Mouse (Mus musculus): ENCODE measurements around the gene T2. TPM values are rescaled to one million over a fixed set of nuclear protein-coding genes. Genes with fewer than 3 reads are reported as not detected.

T2 gene
- polyA plus RNA-seq, 1 experiment from 2014 or later, result 0.58 TPM

DNA sequence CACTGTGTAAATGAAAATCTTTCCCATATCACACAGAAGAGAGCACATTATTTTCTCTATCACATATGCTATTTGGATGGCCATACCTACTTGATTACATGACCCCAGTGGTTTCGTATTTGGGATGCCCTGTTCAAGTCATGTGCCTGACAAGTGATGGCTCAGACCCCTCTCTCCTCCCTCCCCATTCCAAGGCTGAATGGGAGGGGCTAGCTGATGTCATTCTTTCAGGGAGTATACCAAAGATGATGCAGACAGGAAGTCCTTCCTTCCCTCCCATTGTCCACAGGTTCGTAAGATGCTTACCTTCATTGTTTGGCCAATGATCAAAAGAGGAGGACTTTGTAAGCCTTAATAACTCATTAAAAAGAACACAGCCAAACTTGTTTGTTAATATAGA, 13.4 kb downstream of the T2 start:
- Histone ChIP-seq H3K27ac (replicated peaks) (peak overlapping the region; percentile 99), H3K4me3 (no peak overlapping the region), H3K9ac (no peak overlapping the region), H3K27me3 (no peaks in the 10 kb centered on the region), H3K4me2 (peak overlapping the region; percentile 41; the same call in 1 of the 2 replicates), H3K4me1 (replicated peaks) (peaks cover 67% of the 10 kb centered on the region), H3K36me3 (no peaks in the 10 kb centered on the region), H3K9me3 (no peaks in the 10 kb centered on the region)
- ATAC-seq (ENCODE audit: low FRiP score, low read depth), result no peak
- 31% methylated on average over 2 of the region's 2 CpGs for WGBS

GRCm38 (mm10) chr17:8370634-8371229, 14.9 kb downstream of the T2 start:
- no peak overlapping the region; the same call in 1 of the 2 replicates for H3K9ac ChIP-seq
- WGBS, result 14% methylated on average over 13 of the region's 13 CpGs
- peaks cover 71% of the 10 kb centered on the region for H3K4me1 ChIP-seq (replicated peaks)
- H3K4me2 ChIP-seq, result no peak overlapping the region
- no peak for ATAC-seq (ENCODE audit: low FRiP score, low read depth)
- no peaks in the 10 kb centered on the region for H3K36me3 ChIP-seq
- no peaks in the 10 kb centered on the region for H3K27me3 ChIP-seq
- H3K4me3 ChIP-seq, result no peak overlapping the region
- no peaks in the 10 kb centered on the region for H3K9me3 ChIP-seq
- peak overlapping the region; percentile 91 for H3K27ac ChIP-seq (replicated peaks)

GRCm38 (mm10) chr17:8371834-8372233, 16.0 kb downstream of the T2 start:
- Histone ChIP-seq H3K27ac (replicated peaks) (peak overlapping the region; percentile 91), H3K4me1 (replicated peaks) (peaks cover 63% of the 10 kb centered on the region), H3K9ac (peak overlapping the region; percentile 54), H3K9me3 (no peaks in the 10 kb centered on the region), H3K4me2 (peak overlapping the region; percentile 59), H3K36me3 (no peaks in the 10 kb centered on the region), H3K27me3 (no peaks in the 10 kb centered on the region), H3K4me3 (peak overlapping the region; percentile 37)
- 0% methylated on average over 7 of the region's 7 CpGs for WGBS
- ATAC-seq (ENCODE audit: low FRiP score, low read depth), result peak; percentile 83

DNA sequence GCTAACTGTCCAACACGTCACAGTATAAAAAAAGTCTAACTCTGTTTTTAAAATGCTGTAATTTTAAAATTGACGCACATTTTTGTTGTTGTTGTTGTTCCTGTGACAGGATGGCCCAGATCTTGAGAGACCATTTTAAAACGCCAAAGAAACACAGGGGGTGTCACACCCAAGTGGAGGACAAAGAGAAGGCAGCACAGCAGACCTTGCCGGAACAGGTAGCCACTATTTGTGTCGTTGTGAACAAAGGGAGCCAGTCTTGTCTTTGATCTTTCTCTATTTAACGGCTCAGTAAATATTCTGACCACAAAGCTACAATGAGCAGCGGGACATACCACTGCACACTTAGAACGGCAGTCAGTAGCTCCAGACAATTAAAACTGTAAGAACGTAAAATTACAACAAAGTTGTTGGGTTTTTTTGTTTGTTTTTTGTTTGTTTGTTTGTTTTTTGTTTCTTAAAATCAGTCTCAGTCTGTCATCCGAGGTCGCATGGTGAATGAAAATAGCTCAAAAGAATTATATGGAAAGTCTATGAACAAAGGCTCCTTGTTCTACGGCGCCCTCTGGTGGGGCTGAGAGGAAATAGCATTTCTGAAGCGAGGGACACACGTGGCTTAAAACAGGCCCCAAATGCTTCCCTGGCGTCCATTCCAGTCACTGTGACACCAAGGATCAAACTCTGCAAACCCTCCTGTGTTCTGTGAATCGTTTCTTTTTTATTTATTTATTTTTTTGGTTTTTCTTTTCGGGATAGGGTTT, 16.7 kb downstream of the T2 start:
- Histone ChIP-seq H3K4me3 (peak overlapping the region; percentile 37), H3K4me2 (peak overlapping the region; percentile 59), H3K36me3 (no peaks in the 10 kb centered on the region), H3K4me1 (replicated peaks) (peaks cover 57% of the 10 kb centered on the region), H3K9me3 (no peaks in the 10 kb centered on the region), H3K27me3 (no peaks in the 10 kb centered on the region), H3K27ac (replicated peaks) (peak overlapping the region; percentile 91), H3K9ac (peak overlapping the region; percentile 54)
- no peak; the same call in 1 of the 2 replicates for ATAC-seq (ENCODE audit: low FRiP score, low read depth)
- under 1% methylated on average over 18 of the region's 18 CpGs for WGBS

- 58% methylated on average over 5 of the region's 5 CpGs for WGBS
- Histone ChIP-seq H3K4me3 (no peak overlapping the region), H3K4me1 (replicated peaks) (peaks cover 13% of the 10 kb centered on the region), H3K9me3 (no peaks in the 10 kb centered on the region), H3K36me3 (no peaks in the 10 kb centered on the region), H3K27me3 (no peaks in the 10 kb centered on the region), H3K4me2 (no peak overlapping the region), H3K27ac (replicated peaks) (no peak overlapping the region), H3K9ac (no peak overlapping the region)
- ATAC-seq (ENCODE audit: low FRiP score, low read depth), result no peak
Observed at GRCm38 (mm10) chr17:8377298-8377697, 21.5 kb downstream of the T2 start.

DNA sequence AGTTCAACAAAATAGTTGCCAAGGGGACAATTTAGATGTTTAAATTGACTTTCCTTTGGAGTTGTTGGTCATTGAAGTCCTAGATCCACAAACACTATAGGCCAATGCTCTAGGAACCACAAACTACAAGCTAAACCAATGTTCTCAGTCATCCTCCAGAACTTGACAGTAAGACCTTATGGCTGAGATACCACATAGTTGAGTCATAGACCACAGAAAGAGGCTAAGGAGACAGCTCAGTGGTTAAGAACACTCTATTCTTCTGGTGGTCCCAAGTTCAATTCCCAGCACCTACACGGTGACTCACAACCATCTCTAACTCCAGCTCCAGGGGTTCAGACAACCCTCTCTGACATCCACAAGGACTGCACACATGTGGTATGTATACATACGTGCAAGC, 29.6 kb downstream of the T2 start:
- WGBS, result 98% methylated on average over 2 of the region's 2 CpGs
- Histone ChIP-seq H3K4me3 (no peak overlapping the region), H3K27ac (replicated peaks) (no peak overlapping the region), H3K4me2 (no peak overlapping the region), H3K36me3 (no peaks in the 10 kb centered on the region), H3K4me1 (replicated peaks) (peaks cover 18% of the 10 kb centered on the region), H3K9ac (no peak overlapping the region), H3K27me3 (peaks cover 22% of the 10 kb centered on the region), H3K9me3 (no peaks in the 10 kb centered on the region)
- ATAC-seq (ENCODE audit: low FRiP score, low read depth), result no peak

DNA sequence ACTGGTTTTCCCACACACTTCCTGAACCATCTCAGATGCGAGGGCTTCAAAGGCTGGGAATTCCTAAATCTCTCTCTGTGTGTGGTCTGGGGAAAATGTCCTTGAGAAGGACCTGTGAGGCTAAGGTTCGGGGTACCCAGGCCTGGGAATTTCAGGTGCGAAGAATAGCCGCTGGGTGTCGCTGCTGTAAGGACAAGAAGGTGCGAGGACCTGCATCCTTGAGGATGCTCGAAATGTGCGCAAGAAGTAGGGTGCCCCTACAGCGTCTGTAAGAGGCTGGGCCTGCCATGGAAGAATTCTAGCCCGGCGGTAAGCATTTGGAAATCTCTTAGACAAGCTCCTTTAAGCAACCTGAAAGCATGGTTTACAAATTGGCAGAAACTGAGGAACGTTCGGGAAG, 32.7 kb downstream of the T2 start:
- peaks cover 18% of the 10 kb centered on the region for H3K4me1 ChIP-seq (replicated peaks)
- 0 out of 2 replicates have a peak, but pooled peaks have one; percentile 51 for ATAC-seq (ENCODE audit: low FRiP score, low read depth)
- H3K4me3 ChIP-seq, result peak overlapping the region; percentile 36
- H3K27me3 ChIP-seq, result peaks cover 30% of the 10 kb centered on the region
- WGBS, result 3% methylated on average over 13 of the region's 13 CpGs
- peak overlapping the region; percentile 14; the same call in 1 of the 2 replicates for H3K9ac ChIP-seq
- no peaks in the 10 kb centered on the region for H3K36me3 ChIP-seq
- H3K9me3 ChIP-seq, result no peaks in the 10 kb centered on the region
- H3K4me2 ChIP-seq, result peak overlapping the region; percentile 56
- H3K27ac ChIP-seq (replicated peaks), result 0 out of 2 replicates have a peak overlapping the region, but pooled peaks have one; percentile 64

DNA sequence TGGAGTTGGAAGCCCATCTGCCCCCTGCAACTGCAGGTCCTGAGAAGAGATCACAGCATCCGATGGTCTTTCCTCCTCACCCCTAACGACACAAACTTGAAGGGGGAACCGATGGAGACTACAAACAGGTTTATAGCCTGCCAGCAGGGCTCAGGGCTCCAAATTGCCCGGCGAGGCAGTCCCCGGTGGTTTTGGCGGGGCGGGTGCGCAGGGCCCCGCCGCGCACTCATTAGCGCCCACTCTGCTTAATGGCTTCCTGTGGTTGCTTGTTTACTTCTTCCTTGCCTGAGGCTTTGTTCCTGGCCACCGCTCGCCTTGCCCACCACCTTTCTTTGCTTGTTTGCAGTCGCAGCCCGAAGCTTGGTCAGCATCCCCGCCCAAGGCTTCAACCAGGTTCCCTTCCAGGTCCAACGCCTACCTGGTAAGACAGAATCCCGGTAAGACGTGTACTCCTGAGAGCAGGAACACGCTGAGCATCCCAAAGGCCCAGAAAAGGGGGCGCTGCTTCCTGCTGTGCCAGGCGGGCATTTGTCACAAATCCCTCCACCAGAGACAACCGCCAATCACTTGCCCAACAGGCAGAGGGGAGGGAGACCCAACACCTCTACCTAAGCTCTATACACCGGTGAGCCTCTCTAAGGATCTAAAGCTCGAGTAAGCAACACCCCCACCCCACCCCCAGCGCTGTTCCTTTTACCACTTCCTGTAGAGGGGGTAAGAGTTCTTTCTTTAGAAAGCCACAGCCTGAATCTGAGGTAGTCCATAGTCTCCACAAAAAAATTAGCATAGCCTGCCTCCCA, 33.4 kb downstream of the T2 start:
- H3K27ac ChIP-seq (replicated peaks), result peak overlapping the region; percentile 64
- peak overlapping the region; percentile 14 for H3K9ac ChIP-seq
- peak overlapping the region; percentile 36 for H3K4me3 ChIP-seq
- peak; percentile 46; the same call in 1 of the 2 replicates for ATAC-seq (ENCODE audit: low FRiP score, low read depth)
- no peaks in the 10 kb centered on the region for H3K36me3 ChIP-seq
- H3K4me2 ChIP-seq, result peak overlapping the region; percentile 56
- peaks cover 30% of the 10 kb centered on the region for H3K27me3 ChIP-seq
- 1% methylated on average over 28 of the region's 28 CpGs for WGBS
- no peaks in the 10 kb centered on the region for H3K9me3 ChIP-seq
- H3K4me1 ChIP-seq (replicated peaks), result peaks cover 18% of the 10 kb centered on the region

DNA sequence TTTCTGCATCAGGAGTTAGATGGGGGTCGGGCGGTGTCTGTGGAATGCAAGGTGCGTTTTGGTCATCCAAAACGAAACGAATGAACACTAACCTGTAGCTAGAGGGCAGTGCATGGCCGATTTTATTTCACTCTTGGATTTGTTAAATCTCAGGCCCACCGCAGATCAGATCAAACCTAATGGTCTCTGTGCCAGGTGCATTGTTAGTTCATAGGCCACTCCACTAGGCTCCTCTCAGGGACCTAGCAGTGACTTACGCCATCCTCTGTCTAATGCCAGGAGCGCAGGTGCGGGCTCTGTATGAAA, 34.0 kb downstream of the T2 start:
- 11% methylated on average over 10 of the region's 10 CpGs for WGBS
- Histone ChIP-seq H3K27ac (replicated peaks) (no peak overlapping the region), H3K36me3 (no peaks in the 10 kb centered on the region), H3K4me1 (replicated peaks) (peaks cover 18% of the 10 kb centered on the region), H3K9ac (no peak overlapping the region), H3K9me3 (no peaks in the 10 kb centered on the region), H3K27me3 (peaks cover 30% of the 10 kb centered on the region), H3K4me3 (peak overlapping the region; percentile 36), H3K4me2 (peak overlapping the region; percentile 56)
- ATAC-seq (ENCODE audit: low FRiP score, low read depth), result peak; percentile 42; the same call in 1 of the 2 replicates

- H3K4me3 ChIP-seq, result no peak overlapping the region
- peaks cover 18% of the 10 kb centered on the region for H3K4me1 ChIP-seq (replicated peaks)
- H3K9ac ChIP-seq, result no peak overlapping the region
- H3K4me2 ChIP-seq, result no peak overlapping the region
- no peak overlapping the region for H3K27ac ChIP-seq (replicated peaks)
- no peaks in the 10 kb centered on the region for H3K9me3 ChIP-seq
- 68% methylated on average over 4 of the region's 4 CpGs for WGBS
- H3K36me3 ChIP-seq, result no peaks in the 10 kb centered on the region
- H3K27me3 ChIP-seq, result peaks cover 30% of the 10 kb centered on the region
- ATAC-seq (ENCODE audit: low FRiP score, low read depth), result no peak
Observed at GRCm38 (mm10) chr17:8390487-8390886, 34.7 kb downstream of the T2 start.

DNA sequence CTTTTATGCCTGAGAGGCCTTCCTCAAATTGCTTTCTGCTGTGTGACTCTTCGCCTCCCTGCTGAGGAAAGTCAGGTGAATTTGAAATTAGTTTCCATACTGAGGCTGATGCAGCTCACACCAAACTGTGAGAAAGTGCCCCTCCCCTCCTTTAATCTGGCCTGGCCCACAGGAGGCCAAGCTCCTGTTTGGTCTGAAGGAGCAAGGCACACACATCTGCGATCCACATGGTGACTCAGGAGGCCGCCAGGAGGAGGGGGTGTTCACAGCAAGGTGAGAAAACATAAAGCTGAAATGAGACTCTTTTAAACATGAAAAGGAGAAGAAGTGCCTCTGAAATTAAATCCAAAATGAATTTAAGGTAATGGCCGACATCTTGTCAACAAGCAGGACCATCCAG, 40.6 kb downstream of the T2 start:
- no peak for ATAC-seq (ENCODE audit: low FRiP score, low read depth)
- no peaks in the 10 kb centered on the region for H3K4me1 ChIP-seq (replicated peaks)
- no peaks in the 10 kb centered on the region for H3K9me3 ChIP-seq
- H3K27ac ChIP-seq (replicated peaks), result no peak overlapping the region
- peaks cover 1% of the 10 kb centered on the region for H3K27me3 ChIP-seq
- no peak overlapping the region for H3K9ac ChIP-seq
- H3K4me2 ChIP-seq, result no peak overlapping the region
- H3K4me3 ChIP-seq, result no peak overlapping the region
- 64% methylated on average over 4 of the region's 4 CpGs for whole genome bisulfite sequencing
- H3K36me3 ChIP-seq, result no peaks in the 10 kb centered on the region

- Histone ChIP-seq H3K9ac (no peak overlapping the region), H3K27me3 (no peaks in the 10 kb centered on the region), H3K9me3 (no peaks in the 10 kb centered on the region), H3K36me3 (no peaks in the 10 kb centered on the region), H3K4me2 (no peak overlapping the region), H3K4me1 (replicated peaks) (no peaks in the 10 kb centered on the region), H3K4me3 (no peak overlapping the region), H3K27ac (replicated peaks) (no peak overlapping the region)
- no peak for ATAC-seq (ENCODE audit: low FRiP score, low read depth)
- WGBS, result 59% methylated on average over 2 of the region's 2 CpGs
Observed at GRCm38 (mm10) chr17:8397946-8398345, 42.2 kb downstream of the T2 start.

All from hindbrain, embryonic 15.5 days (tissue).